Mouse (Mus musculus) erythroblast, embryonic 14.5 days (primary cell): ENCODE measurements at regions not wholly inside any gene's neighbourhood (a gene's known extent, or its start where the extent isn't known, plus 50 kb on each side); places are given as distances from the start of the nearest gene placed in this dataset.

ENCODE experiments used
- H3K27me3 ChIP-seq: 2 replicates; pipeline ENCODE4 v1.6.1; 2012; ENCODE audit warnings: inconsistent platforms; ENCODE audit not compliant: control insufficient read depth
- H3K36me3 ChIP-seq: 2 replicates; pipeline ENCODE4 v1.6.1; 2012; ENCODE audit warnings: mild to moderate bottlenecking, inconsistent platforms; ENCODE audit not compliant: control insufficient read depth
- H3K4me1 ChIP-seq: 2 replicates; pipeline ENCODE4 v1.6.1; 2012; ENCODE audit warnings: inconsistent platforms; ENCODE audit not compliant: control insufficient read depth
- H3K4me3 ChIP-seq: replicated peaks from 2 replicates; pipeline ENCODE3; 2012; ENCODE audit warnings: moderate library complexity, mild to moderate bottlenecking, inconsistent platforms
- H3K9me3 ChIP-seq: 2 replicates; pipeline ENCODE4 v1.6.1; 2012; ENCODE audit warnings: low read length, inconsistent platforms, mixed read lengths; ENCODE audit not compliant: control insufficient read depth
- GATA1 ChIP-seq: IDR thresholded peaks from 2 replicates; pipeline ENCODE4 v1.6.1; 2012; ENCODE audit warnings: low read length, inconsistent platforms, mixed read lengths
- TAL1 ChIP-seq: IDR thresholded peaks from 3 replicates; pipeline ENCODE4 v1.6.1; 2012; ENCODE audit warnings: low read length, inconsistent platforms, mixed read lengths

DNA sequence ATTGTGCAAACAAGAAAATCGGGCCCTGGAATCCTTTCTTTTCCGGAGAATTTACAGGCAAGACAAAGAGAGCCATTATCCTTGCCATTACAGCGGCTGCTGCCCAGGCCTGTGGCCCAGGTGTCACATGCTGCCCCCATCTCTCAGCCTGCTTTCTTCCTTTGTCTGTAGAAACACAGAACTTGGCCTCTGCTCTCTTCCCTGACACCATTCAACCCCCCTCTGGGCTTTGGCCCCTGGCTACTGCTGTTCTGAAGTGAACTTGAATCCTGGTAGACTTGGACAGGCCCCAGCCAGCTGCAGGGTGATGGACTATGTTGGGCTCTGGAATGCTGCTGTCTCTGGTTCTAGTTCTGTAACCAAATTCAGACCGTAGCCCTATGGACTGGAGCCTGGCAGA is 299.3 kb downstream of the Gm49356 start:
- Histone ChIP-seq H3K9me3 (no peaks in the 10 kb centered on the region), H3K27me3 (no peaks in the 10 kb centered on the region), H3K4me1 (no peaks in the 10 kb centered on the region), H3K36me3 (no peaks in the 10 kb centered on the region), H3K4me3 (no peak overlapping the region)
- no peak for TF ChIP-seq GATA1
- TF ChIP-seq TAL1, result no peak

DNA sequence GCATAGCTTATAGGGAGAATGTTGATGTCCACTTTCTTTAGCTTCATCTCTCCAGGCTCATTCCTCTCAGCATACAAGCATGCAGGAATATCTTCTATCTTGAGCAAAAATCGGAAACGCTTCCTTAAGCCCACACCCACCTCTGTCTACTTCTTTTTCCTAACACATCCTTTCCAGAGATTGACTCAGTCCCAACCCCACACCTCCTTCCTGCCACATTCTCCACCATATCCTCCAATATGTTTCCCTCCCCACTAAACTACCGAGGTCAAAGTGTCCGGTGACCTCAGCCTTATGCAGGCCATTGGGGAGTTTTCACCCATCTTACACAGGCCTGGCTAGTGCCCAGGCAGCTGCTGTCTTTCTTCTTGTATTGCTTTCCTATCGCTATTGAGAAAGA is 301.4 kb downstream of the Gm49356 start:
- TF ChIP-seq TAL1, result no peak
- TF ChIP-seq GATA1, result no peak
- no peaks in the 10 kb centered on the region for H3K36me3 ChIP-seq

DNA sequence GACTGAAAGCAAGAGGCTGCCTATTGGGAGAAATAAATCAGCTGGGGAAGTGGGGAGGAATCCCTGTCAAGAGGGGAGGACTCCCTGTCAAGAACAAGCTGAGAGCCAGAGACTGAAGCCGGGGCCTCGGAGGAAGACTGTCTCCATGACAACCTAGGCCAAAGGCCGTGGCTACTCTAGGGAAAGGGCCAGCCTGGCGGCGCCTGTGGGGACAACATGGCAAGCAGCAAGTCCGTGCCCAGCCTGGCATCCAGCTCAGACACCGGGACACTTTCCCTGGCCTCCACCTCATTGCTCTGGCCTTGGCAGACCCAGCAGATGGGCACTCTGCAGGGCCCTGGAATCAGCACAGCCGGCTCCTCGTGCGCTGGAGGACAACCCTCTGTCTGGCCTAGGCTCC is 305.3 kb downstream of the Gm49356 start:
- TF ChIP-seq TAL1 (no peak), GATA1 (no peak)

More for the DNA sequence above, 301.4 kb downstream of the Gm49356 start:
- H3K4me3 ChIP-seq, result no peak overlapping the region
- H3K27me3 ChIP-seq, result no peaks in the 10 kb centered on the region
- no peaks in the 10 kb centered on the region for H3K4me1 ChIP-seq
- H3K9me3 ChIP-seq, result no peaks in the 10 kb centered on the region

GRCm38 (mm10) chr15:59196351-59196750 is 307.3 kb downstream of the Gm49356 start:
- H3K9me3 ChIP-seq, result no peaks in the 10 kb centered on the region
- H3K27me3 ChIP-seq, result no peaks in the 10 kb centered on the region
- no peaks in the 10 kb centered on the region; the same call in 1 of the 2 replicates for H3K4me1 ChIP-seq
- H3K36me3 ChIP-seq, result no peaks in the 10 kb centered on the region
- H3K4me3 ChIP-seq, result no peak overlapping the region
- TF ChIP-seq TAL1 (no peak), GATA1 (no peak)

More for the DNA sequence above, 305.3 kb downstream of the Gm49356 start:
- Histone ChIP-seq H3K9me3 (no peaks in the 10 kb centered on the region), H3K4me3 (no peak overlapping the region), H3K4me1 (no peaks in the 10 kb centered on the region; the same call in 1 of the 2 replicates), H3K36me3 (no peaks in the 10 kb centered on the region), H3K27me3 (no peaks in the 10 kb centered on the region)

GRCm38 (mm10) chr15:59197455-59198391 is 308.6 kb downstream of the Gm49356 start:
- Histone ChIP-seq H3K9me3 (no peaks in the 10 kb centered on the region), H3K4me3 (no peak overlapping the region), H3K27me3 (no peaks in the 10 kb centered on the region), H3K36me3 (no peaks in the 10 kb centered on the region), H3K4me1 (no peaks in the 10 kb centered on the region; the same call in 1 of the 2 replicates)
- TF ChIP-seq TAL1 (no peak), GATA1 (no peak)

DNA sequence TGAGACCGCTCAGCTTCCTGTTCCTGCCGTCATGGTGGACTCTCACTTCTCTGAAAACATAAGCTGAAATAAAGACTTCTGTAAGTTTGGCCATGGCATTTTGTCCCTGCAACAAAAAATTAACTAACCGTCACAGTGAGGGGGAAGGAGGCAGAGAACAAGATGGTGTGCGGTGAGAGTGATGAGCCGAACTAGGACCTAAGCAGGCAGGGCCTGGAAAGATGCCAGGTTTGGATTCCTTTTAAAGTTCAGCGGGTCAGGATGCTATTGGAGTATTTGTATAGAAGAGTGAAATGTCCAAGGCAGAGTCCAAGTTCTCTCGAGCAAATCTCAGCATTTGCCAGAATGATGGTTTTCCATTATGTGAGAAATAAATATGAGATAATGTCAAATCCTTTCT is 312.3 kb downstream of the Gm49356 start:
- H3K27me3 ChIP-seq, result no peaks in the 10 kb centered on the region
- no peak overlapping the region for H3K4me3 ChIP-seq
- no peaks in the 10 kb centered on the region for H3K36me3 ChIP-seq
- TF ChIP-seq GATA1 (no peak), TAL1 (no peak)
- H3K4me1 ChIP-seq, result no peaks in the 10 kb centered on the region; the same call in 1 of the 2 replicates
- no peaks in the 10 kb centered on the region for H3K9me3 ChIP-seq

DNA sequence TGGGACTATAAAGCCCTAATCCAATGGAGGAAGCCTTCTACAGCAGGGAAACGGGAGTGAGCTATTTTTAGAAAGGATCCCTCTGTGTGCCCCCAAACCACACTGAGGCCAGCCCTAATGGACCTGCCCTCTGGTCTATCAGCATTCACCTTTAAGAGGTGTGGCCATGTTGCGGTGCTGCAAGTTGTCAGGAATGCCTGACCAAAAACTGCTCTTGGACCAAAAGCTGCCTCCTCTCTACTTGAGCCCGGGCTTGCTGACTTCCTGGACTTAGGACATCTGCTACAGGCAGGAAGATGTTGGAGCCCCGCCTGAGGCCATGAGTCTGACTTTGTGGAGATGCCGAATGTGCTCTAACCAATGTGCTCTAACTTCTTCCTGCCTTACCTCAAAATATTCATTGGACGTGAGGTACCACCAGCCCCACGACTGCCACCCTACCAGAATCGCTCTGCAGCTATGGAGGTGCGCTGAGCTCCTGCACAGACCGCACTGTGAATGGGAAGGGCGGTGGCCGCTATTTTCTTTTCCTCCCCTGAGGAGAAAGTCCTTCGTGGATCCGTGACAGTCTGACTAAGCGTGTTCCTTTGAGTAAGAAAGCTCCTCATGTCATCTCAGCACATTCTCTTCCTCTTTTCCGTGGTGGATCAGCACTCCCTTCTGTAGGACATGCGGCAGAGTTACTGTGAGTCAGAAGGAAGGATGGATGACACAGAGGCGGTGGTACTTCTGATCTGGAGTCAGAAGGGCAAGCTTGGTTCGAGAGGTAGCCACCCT is 313.0 kb downstream of the Gm49356 start:
- Histone ChIP-seq H3K4me1 (peaks cover 2% of the 10 kb centered on the region), H3K4me3 (no peak overlapping the region), H3K9me3 (no peaks in the 10 kb centered on the region), H3K36me3 (no peaks in the 10 kb centered on the region), H3K27me3 (no peaks in the 10 kb centered on the region)
- TF ChIP-seq TAL1 (no peak), GATA1 (no peak)

- H3K27me3 ChIP-seq, result no peaks in the 10 kb centered on the region
- no peaks in the 10 kb centered on the region for H3K36me3 ChIP-seq
- peaks cover 3% of the 10 kb centered on the region; the same call in 1 of the 2 replicates for H3K9me3 ChIP-seq
- H3K4me1 ChIP-seq, result peaks cover 5% of the 10 kb centered on the region
- H3K4me3 ChIP-seq, result no peak overlapping the region
- TF ChIP-seq GATA1 (no peak), TAL1 (no peak)
Observed at GRCm38 (mm10) chr15:59203097-59203849, 314.2 kb downstream of the Gm49356 start.
